Mouse (Mus musculus) urinary bladder, adult 18-20 months (tissue): ENCODE measurements around the gene Src.

Experiments
- DNase-seq, 2 experiments: peaks; one replicate each; pipeline ENCODE4 v3.0.0; 2022; ENCODE audit warnings: low spot score in 2 of 2, mixed read lengths in 2 of 2

The Src gene

DNA sequence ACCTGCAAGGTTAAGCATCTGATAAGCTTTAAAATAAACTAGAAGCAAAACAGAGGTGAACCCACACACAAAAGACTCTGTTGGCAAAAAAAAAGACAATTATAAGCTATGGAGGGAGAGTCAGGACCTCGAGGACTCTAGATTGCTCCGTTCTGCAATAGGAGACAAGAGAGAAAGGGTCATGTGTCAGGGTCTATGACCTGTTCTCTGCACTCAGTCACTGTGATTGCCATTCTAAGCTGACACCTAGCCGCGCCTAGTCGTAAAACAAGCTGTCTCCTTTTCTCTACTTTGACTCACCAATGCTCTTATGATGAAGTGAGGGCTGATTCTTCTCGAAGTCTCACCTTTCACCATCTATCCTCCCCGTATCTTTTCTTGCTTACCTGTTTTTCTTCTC is 5.7 kb upstream of the Src start:
- no peak for DNase-seq

GRCm38 (mm10) chr2:157417229-157417628 is 1.0 kb upstream of the Src start:
- no peak for DNase-seq

GRCm38 (mm10) chr2:157418609-157419071 is 396 bp downstream of the Src start:
- DNase-seq, result no peak

GRCm38 (mm10) chr2:157419506-157419905 is 1.3 kb downstream of the Src start:
- no peak for DNase-seq

- no peak for DNase-seq
Observed at GRCm38 (mm10) chr2:157420404-157420803, 2.2 kb downstream of the Src start.

DNA sequence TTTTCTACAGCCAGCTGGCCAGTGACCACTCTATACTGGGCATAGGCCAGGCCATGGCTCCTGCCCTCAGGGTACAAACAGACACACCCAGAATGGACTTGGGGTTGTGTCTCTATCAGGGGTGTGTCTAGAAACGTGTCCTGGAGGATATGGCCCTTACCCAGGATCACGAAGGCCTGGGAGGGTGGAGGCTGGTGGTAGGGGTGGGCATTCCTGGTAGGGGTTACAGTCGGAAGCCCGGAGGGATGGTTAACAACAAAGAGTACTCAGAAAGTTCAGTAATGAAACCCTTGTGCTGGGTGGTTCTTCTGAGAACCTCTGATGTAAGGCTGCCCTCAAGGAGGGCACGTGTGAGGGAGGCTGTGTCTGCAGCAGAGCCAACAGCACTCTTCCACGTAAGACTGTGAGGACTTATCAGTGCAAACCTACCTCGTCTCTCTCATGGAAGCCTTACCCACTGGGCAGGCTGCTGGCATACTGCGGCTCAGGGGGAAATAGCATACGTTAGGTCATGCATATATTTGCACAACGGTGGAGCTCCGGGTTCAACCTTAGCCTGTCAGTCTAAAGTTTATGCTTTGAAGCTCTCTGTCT is 3.9 kb downstream of the Src start:
- no peak for DNase-seq

DNA sequence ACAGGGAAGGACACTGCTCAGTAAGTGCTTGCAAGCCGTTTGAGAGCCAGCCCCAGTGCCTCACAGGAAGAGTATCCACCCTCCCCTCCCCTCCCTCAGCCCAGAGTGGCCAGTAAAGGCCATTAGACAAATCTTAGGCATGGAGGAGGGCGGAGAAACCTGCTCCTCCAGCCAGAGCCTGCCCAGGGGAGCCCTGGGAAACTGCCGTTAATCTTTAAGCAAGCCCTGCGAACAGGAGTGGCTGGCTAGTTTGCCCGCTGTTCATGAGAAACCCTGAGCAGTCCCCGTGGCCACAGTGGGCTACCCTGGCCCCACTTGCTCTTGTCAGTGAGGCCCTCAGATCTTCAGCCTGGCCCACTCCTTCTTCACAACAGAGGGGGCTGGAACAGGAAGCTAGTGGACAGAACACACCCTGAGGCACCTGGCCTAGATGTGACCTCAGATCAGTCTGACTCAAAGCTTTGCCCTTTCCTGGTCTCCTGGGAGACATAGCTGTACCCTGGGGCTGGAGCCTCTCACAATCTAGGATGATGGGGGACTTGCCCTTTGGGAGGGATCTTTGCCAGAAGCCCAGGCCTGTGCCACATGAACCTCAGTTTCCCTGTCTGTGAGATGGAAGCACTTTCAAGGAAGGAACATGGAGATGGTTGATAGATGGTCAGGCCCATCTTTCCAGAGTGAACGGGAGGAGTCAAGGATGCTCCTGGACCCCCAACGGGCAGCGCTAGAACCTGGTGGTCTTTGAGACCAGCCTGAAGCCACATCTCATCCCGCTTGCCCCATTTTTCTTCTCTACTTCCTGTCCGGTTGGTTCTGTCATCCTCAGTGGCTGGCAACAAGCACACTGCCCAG is 4.8 kb downstream of the Src start:
- DNase-seq, result peak; percentile 70 to 78

- DNase-seq, result no peak
Observed at GRCm38 (mm10) chr2:157423706-157424125, 5.5 kb downstream of the Src start.

DNA sequence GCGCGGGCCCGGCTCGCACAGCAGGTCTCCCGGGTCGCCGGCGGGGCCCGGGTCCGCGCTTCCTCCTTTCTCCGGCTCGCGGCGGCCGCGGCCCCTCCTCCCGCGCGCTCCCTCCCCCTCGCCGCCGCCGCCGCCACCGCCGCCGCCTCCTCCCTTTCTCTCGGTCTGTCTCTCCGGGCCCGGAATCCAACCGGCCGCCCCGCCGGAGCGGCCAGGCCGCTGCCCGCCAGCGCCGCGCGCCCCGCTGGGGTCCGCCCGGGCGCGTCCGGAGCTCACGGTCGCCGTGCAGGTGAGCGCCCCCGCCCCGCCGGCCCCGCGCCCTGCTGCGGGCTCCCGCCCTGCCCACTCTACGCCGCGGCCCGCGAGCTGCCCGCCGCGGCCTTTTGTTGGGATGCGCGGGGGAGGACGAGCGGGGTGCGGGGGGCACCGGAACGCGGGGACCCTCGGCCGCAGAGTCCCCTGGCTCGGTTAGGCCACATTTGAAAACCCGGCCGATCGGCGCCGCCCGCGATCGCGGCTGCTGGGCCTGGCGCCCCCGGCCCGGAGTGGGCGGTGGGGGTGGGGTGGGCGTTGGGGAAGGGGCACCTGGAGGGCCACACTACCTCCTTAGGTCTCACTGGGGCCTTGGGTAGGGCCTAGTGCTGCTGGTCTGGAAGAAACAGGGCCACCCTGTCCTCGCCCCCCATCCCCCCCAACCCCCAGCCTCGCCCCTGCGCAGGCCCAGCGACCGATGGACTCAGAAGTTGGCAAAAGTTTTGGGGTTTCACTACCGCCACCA is 6.1 kb downstream of the Src start:
- no peak for DNase-seq

- DNase-seq, result no peak
Observed at GRCm38 (mm10) chr2:157424904-157425642, 6.8 kb downstream of the Src start.

GRCm38 (mm10) chr2:157425643-157425988 is 7.4 kb downstream of the Src start:
- DNase-seq, result no peak

DNA sequence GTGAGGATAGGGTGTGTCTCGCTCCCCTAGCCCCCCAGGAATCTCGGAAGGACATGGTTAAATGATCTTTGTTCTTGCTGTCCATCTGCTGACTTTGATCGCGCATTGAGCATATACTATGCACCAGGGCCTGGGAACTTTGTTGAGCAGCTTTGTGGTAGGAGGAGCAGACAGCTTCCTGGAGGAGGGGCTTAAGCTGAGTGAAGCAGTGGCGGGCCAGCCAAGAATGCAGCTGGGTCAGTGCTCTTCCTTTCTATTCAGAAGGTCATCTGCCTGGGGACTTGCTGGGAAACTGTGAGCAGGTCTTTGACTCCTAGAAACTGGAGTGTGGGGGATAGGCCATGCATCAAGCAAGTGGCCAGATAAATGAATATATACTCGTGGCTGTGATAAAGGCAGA is 7.9 kb downstream of the Src start:
- DNase-seq, result no peak

- no peak for DNase-seq
Observed at GRCm38 (mm10) chr2:157427164-157427563, 8.9 kb downstream of the Src start.

- DNase-seq, result no peak
Observed at GRCm38 (mm10) chr2:157428351-157429139, 10.3 kb downstream of the Src start.

DNA sequence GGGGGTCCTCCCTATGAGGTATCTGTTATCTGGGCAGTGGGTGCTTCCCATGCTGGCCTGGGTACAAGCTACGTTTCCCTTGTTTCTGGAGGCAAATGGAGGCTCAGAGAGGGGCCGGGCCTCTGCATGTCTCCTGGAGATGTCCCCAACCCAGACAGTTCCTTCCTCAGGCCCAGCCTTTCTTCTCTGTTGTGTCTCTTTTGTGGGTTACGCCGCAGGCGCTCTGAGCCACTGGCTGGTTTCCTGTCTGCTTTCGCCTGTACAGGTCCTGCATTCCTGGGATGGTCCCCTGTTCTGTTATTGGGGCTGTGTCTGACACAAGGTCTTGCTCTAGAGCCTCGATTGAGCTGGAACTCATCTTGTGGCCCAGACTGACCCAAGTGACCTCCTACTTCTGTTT is 11.5 kb downstream of the Src start:
- DNase-seq, result no peak

DNA sequence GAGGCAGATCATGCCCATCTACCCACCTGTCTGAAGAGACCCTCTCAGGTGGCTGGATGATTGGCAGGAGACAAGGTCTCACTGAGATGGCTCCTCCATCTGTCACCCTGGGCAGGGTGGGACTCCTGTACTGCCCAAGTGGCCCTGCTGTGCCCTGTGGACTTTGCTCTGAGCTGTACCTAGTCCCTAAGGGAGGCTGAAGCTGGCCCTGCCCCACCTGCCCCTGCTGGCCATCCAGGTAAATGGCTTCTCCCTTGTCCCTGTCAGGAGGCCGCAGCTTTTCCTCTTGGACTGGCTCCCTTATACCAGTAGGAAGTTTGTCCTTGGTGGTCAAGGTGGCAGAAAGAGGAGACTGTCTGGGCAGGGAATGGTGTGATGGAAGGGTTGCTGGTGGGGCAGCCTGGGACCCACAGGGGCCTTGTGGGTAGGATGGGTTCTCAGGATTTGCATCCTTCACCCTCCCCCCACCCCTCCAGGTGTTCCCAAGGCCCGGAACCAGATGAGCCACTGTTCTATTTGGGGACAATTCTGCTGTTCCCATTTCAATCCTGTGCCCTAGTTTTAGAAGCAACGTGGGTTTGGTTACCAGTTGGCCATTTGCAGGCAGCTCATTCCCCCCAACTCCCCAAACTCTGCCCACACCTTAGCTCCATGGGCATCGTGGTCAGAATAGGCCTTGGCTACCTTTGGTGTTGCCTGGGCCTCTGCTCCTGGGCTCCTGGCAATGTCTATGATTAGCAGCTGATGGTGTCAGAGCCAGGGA is 12.6 kb downstream of the Src start:
- no peak for DNase-seq

DNA sequence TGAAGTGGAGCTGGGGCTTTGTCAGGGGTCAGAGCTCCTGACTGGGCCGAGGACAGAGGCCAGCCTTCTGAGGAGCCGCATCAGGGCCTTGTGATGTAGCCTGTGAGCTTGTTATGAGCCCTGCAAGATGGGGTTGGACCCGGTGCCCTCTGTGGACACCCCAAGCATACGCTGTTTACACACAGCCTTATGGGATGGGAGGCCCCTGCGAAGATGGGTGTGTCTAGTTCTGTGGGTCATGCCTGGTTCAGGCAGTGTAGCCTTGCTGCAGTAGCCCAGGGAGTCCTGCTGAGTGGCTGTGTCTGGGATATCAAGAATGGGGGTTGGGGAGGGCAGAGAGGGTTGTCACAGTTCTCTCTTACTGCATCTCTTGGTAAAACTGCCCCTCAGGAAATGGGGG is 13.7 kb downstream of the Src start:
- DNase-seq, result no peak

DNA sequence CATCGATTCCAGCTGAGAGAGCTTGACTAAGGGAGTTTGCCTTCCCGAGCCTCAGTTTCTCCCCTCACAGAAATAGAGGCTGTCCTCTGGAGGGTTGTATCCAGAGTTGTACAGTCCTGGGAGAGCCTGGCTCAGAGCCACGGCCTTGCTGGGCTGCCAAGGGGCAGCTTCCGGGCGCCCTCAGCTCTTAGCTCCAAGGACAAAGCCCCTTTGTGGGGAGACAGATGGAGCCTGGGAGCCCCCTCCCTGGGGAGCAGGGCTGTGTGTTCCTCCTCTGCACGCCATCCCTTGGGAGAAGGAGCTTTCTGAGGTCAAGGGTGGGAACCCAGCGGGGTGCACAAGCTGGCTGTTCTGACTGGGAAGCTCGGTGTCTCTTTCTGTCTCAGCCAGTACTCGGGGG is 14.2 kb downstream of the Src start:
- no peak for DNase-seq

DNA sequence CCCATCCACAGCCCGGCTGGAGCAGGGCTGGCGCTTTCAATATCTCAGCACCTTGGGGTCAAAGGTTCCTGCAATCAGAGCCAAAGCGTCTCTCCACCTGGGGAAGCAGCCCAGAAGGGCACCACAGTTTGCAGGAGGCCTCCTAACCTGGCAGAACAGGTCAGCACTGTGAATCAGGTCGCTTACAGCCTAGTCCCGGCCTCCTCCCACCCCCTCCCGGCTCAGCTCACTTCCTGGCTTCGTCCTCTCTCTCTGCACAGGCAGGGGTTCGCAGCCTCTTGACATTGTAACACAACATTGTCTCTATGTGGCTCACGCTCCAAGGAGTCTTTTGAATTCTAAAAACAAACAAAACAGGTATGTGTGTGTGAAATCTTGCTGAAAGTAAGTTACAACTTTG is 15.8 kb downstream of the Src start:
- no peak for DNase-seq

DNA sequence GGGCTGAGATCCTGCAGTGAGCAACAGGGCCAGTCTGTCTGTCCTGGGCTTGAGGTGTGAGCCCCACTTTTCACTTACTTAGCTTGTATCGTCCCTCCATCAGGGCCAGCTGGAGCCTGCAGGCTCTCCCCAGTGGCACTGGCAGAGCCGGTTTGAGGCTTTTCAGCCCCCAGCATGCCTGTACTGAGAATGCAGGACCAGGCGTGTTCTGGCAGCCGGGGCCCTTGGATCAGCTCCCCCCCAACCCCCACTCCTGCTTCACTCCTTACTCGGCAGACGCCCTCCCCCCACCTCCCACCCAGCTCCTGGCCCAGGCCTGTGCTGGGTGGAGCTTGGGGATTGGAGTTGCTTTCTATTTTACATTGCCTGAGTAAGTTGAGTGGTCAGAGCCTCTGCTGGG is 16.3 kb downstream of the Src start:
- DNase-seq, result peak; percentile 87 to 91
